Mouse (Mus musculus): ENCODE results near the gene Lrwd1.
"Not testable (repeated sequence)": the region's sequence is repeated elsewhere in the genome, so short reads cannot be mapped to it uniquely, and the experiment has no call there.

The Lrwd1 gene

GRCm38 (mm10) chr5:136146936-136147335 lies 11.1 kb upstream of the Lrwd1 start:
- DNase-seq: no peak

GRCm38 (mm10) chr5:136144606-136145430 lies 8.9 kb upstream of the Lrwd1 start:
- DNase-seq: no peak

GRCm38 (mm10) chr5:136143161-136143755 lies 7.4 kb upstream of the Lrwd1 start:
- no peak for DNase-seq

- DNase-seq: no peak
Observed at GRCm38 (mm10) chr5:136142746-136143145, 6.9 kb upstream of the Lrwd1 start.

- DNase-seq: no peak
Observed at GRCm38 (mm10) chr5:136140057-136140482, 4.2 kb upstream of the Lrwd1 start.

GRCm38 (mm10) chr5:136139393-136139792 lies 3.5 kb upstream of the Lrwd1 start:
- no peak for DNase-seq

- peak; percentile 73 for DNase-seq
Observed at GRCm38 (mm10) chr5:136137658-136138274, 1.9 kb upstream of the Lrwd1 start.

GRCm38 (mm10) chr5:136136292-136136990 lies 567 bp upstream of the Lrwd1 start:
- peak; percentile 7 for DNase-seq

GRCm38 (mm10) chr5:136122165-136122564 lies 13.7 kb downstream of the Lrwd1 start:
- no peak for DNase-seq

GRCm38 (mm10) chr5:136116784-136117112 lies 19.1 kb downstream of the Lrwd1 start:
- no peak for DNase-seq

GRCm38 (mm10) chr5:136115891-136116783 lies 19.7 kb downstream of the Lrwd1 start, which contains the start of gene Polr2j:
Polr2j (plus strand) TSS chr5:136116631.
- peak; percentile 97 for DNase-seq

- DNase-seq: not testable (repeated sequence)
Observed at GRCm38 (mm10) chr5:136113546-136113945, 22.3 kb downstream of the Lrwd1 start.

GRCm38 (mm10) chr5:136109042-136109441 lies 26.8 kb downstream of the Lrwd1 start:
- DNase-seq: no peak

GRCm38 (mm10) chr5:136108486-136108885 lies 27.4 kb downstream of the Lrwd1 start:
- no peak for DNase-seq

GRCm38 (mm10) chr5:136104511-136104910 lies 31.4 kb downstream of the Lrwd1 start:
- peak; percentile 27 for DNase-seq

- peak; percentile 88 for DNase-seq
Observed at GRCm38 (mm10) chr5:136102099-136102820, 33.6 kb downstream of the Lrwd1 start.

- no peak for DNase-seq
Observed at GRCm38 (mm10) chr5:136098536-136098935, 37.3 kb downstream of the Lrwd1 start.

GRCm38 (mm10) chr5:136095089-136095488 lies 40.8 kb downstream of the Lrwd1 start:
- DNase-seq: no peak

- DNase-seq: no peak
Observed at GRCm38 (mm10) chr5:136094249-136095010, 41.4 kb downstream of the Lrwd1 start.

- DNase-seq: no peak
Observed at GRCm38 (mm10) chr5:136091927-136092326, 43.9 kb downstream of the Lrwd1 start.

Data from embryo, embryonic 11 days (tissue).